Mouse (Mus musculus) megakaryocyte-erythroid progenitor cell, adult 5-6 weeks (primary cell): Measurements from ENCODE around the gene Tspan5. TPM values are rescaled to one million over a fixed set of nuclear protein-coding genes. Genes with fewer than 3 reads are reported as not detected.

ENCODE experiments used
- ATAC-seq: replicated peaks from 2 replicates; pipeline ENCODE4 v1.8.0; 2016; ENCODE audit warnings: mild to moderate bottlenecking, inconsistent platforms; ENCODE audit not compliant: severe bottlenecking, poor library complexity, low FRiP score, low TSS enrichment
- total RNA-seq, 2 experiments: library from RNA; stranded (forward) in 1 of 2; stranded (reverse) in 1 of 2; fragments of 200-1000, 215-1000 nt in 1 of 2; fragments of >200 nt in 1 of 2; fragmentation: Nextera tagmentation in 1 of 2; gene quantifications; 2 replicates each; pipeline ENCODE4 v1.2.3; 2014 to 2017

The Tspan5 gene
- total RNA-seq, 2 experiments from 2014 or later = 1.8 to 7.5 TPM

DNA sequence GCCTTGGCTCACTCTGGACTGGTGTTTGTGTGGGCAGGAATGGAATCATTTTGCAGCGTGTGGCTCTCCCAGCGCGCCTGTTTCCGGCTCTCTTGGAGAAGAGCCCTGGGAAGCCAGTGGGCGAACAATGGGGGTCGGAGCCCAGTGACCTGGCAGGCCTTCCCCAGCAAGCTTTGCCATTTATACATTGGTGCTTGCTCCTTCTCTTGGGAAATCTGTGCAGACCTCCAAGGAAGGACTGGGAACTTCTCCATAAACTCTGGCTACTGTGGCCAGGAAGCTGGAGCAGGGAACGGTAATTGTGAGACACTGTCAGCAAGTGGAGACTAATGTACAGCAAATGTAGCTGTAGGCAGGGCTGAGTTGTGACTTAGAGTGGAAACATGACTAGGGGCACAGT, 163.7 kb downstream of the Tspan5 start:
- ATAC-seq = no peak

DNA sequence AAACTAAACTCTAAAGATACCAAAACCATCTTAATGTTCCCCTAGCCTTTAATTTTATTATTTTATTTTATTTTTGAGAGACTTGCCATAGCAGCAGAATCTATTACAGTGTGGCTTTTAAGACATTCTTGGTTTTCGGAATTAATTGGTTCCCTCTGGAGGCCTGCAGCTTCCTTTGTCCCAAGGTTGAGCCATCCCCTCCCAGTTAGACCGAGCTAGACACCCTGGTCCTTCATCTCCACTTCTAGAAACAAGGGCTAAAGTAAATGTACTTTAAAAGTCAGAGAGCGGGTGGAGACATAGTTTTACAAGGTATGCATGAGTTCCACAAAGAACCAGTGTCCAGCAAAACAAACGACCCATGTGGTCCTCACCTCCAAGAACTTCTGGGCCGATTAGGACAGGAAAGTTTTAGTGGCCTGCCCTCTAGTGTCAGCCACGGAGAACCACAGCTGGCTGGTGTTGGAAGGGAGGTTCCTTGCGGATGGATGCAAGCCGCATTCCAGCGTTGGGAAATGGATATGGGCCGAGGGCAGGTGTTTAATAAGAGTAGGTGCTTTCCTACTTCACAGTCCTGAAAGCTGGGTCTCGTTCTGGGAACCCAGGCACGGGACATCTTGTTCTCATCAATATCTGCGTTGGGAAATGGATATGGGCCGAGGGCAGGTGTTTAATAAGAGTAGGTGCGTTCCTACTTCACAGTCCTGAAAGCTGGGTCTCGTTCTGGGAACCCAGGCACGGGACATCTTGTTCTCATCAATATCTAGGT, 164.3 kb downstream of the Tspan5 start:
- ATAC-seq = peak; percentile 89

- no peak for ATAC-seq
Measured at GRCm38 (mm10) chr3:138909313-138909712, 167.3 kb downstream of the Tspan5 start.

DNA sequence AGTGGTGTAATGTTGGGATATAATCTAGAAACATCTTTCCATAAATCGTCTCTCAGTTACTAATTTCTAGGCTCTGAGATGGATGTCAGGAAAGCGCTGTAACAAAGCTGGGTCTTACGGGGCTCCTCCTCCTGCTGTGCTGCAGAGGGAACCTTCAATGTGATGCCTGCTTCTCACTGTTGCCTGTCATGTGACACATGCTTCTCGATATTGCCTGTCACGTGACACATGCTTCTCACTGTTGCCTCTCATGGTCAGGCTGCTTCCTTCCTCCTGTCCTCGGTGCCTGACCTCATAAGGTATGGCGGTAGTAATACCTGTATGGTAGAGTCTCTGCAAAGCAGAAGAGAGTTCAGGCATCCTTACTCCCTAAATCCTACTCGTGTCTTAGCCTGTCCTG, 170.5 kb downstream of the Tspan5 start:
- no peak for ATAC-seq

GRCm38 (mm10) chr3:138914626-138915288, 172.8 kb downstream of the Tspan5 start:
- no peak for ATAC-seq

- no peak for ATAC-seq
Measured at GRCm38 (mm10) chr3:138916591-138916990, 174.6 kb downstream of the Tspan5 start.

DNA sequence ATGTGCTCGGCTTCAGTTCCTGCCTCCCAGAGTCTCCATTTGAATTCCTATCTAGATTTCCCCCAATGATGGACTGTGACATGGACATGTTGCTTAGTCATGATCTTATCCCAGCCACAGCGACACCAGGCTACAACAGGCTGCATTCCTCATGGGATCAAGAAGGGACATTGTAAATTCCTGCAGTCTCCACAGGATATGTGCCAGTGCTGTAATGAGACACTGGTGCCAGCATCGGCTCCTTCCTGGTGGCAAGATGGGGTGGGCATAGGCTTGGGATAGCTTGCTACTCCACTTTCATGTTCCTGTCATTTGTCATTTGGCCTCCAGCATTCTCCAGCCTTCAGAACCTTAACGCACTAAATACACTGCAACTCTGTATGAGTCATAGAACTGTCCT, 175.0 kb downstream of the Tspan5 start:
- no peak for ATAC-seq

GRCm38 (mm10) chr3:138918241-138918640, 176.2 kb downstream of the Tspan5 start:
- no peak for ATAC-seq

DNA sequence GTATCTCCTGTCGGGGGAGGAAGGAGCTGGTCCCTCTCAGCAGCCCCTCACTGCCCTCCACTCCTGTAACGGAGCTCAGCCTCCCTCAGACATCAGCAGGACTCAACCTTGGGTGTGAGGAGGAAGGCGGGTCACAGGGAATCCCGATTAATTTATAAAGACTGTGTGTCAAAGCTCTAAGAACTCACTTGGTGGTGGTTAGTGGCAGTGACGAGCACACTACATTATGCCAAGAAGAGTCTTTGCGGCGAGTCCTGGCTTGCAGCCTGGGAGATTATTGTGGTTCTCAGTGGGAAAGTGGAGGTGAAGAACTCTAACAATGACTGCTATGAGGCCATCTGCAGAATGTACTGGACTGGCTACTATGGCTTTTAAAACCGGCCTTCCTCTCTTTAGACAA, 184.2 kb downstream of the Tspan5 start:
- ATAC-seq = no peak

DNA sequence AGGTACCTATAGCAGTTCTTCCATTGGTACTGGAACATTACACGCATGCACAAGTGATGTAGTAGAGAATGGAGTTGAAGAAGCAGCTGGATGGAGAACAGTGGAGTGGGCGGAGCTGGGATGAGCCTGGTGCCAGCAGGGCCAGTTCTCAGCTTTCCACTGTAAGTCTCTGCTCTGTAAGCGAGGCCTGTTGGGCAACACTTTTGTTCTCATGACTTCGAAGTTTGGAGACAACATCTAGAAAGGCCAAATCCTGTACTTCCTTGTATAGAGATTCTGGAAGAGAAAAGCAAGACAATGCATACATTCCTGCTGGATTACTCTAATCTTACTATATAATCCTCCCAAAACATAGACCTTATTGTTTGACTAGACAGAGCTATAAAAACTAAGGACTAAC, 185.4 kb downstream of the Tspan5 start:
- no peak for ATAC-seq

DNA sequence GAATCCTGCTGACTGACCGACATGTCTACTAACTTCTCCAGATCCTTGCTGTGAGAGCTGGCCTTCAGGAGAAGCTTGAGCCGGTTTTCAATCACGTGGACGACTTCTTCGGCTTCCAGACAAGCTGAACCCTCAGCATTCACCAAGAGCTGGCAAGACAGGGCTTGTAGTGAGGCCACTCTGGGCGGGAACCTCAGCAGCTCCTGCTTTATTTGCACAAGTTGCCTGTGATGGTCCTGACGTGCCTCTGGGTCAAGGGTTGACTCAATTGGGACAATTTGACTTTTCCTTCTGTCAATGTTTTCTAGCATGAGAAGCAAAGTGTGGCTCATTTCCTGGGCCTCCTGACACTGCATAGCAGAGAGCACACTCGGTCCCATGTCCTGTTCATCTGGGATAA, 194.8 kb downstream of the Tspan5 start:
- ATAC-seq = no peak

DNA sequence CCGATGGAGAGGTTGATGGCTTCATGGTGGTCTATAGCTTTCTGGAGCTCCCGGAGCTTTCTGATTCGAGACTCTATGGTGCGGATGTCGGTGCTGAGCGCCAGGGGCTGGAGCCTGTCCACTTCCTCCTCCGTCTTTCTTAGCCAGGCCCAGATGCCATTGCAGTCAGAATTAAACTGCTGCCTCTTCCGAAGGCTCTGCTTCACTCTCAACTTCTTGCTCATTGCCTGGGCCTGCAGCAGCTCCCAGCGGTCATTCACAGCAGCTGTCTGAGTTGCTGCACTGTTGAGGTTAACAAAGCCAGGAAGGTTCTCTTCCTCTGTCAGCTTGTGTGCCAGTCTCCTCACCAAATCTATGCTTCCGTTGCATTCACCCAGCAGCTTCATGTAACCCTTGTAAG, 195.2 kb downstream of the Tspan5 start:
- ATAC-seq = no peak

- no peak for ATAC-seq
Measured at GRCm38 (mm10) chr3:138941604-138942003, 199.6 kb downstream of the Tspan5 start.

DNA sequence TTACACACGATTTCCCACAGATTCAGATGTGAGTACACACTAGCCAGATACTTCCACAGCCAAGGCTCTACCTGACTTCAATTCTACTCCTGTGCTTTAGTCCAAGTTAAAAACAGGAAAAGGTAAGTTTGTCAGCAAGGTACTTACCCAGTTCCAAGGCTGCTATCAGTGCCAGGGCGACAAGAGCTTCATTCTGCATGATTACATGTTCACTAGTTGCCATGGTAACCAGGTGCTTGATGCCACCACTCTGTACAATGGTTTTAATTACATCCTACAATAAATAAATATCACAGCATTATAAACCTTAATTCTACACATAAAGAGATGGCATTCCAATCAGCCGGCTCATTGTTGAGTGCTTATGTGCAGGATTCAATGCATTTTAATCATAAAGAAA, 203.5 kb downstream of the Tspan5 start:
- no peak for ATAC-seq

DNA sequence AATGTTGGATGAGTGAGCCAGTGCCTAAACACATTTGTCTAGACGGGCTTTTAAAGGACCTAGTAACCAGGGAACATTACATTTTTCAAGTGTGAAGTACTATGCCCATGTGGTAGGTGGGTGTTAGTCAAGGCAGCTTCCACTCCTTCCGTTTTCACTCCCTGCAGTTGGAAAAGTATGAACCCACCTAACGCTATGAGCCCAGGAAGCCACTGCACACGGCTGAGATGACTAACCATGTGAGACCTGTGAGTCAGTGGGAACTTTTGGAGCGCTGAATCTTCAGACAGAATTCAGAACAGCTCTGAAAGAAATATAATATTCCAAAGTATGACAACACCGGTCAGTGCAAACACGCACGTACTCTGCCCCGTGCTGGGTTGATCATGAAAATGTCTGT, 207.1 kb downstream of the Tspan5 start:
- no peak for ATAC-seq

- ATAC-seq = no peak
Measured at GRCm38 (mm10) chr3:138955220-138955619, 213.2 kb downstream of the Tspan5 start.

Other genes with a start within 250 kb of the Tspan5 start
- 208 and 348 TPM in 2 replicates for gene Eif4e, start 216.0 kb upstream of the Tspan5 start, total RNA-seq (2014; fragmentation: Nextera tagmentation)
- gene Eif4e, start 216.0 kb upstream of the Tspan5 start, total RNA-seq (2017) = 215 and 277 TPM in 2 replicates